Mouse (Mus musculus) liver, embryonic 14.5 days (tissue): ENCODE measurements around the gene Oscp1.

Source experiments
- CTCF ChIP-seq: IDR thresholded peaks from 2 replicates; pipeline ENCODE4 v1.5.1; 2016; ENCODE audit warnings: antibody characterized with exemption, low read depth, control low read depth
- EP300 ChIP-seq: IDR thresholded peaks from 2 replicates; pipeline ENCODE4 v1.6.1; 2016; ENCODE audit warnings: antibody characterized with exemption, low read depth

DNA sequence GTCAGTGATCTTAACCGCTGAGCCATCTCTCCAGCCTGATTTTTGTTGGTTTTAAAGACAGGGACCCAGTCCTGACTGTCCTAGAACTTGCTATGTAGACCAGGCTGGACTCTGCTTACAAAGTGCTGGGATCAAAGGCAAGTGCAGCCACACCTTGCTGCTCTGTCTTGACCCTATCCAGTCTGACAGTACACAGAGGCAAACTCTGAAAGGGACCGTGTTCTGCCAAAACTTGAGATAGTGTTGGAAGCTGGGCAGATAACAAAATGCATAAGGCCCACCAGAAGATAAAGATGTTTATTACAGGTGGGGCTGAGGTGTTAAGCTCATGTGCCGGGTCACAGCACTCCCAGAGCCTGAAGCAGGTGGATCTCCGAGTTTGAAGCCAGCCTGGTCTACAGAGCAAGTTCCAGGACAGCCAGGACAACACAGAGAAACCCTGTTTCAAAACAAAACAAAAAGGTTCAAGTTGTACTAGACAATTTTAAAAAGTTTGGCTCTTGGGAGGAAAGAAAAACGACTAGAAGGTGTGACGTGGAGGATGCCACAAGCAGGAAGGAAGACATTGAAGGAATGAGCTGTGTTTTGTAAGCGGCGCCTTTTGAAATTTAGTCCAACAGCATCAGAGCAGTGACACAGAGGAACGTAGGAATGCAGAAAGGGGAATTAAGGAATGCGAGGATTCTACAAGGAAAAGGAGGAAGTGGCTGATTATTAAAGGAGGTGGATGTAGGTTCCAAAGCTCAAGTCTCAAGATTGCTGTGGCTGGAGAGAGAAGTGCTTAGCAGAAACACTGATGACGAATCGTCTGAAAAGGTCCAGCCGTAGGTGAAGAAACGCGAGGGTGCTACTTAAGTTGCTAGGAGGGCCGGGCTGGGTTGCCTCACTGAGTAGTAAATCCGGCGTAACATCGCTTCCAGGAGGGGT, 895 bp upstream of the Oscp1 start:
- TF ChIP-seq CTCF (no peak), EP300 (no peak)
